Mouse (Mus musculus) v-Abl transformed pro-B cells (cell line): ENCODE measurements around the gene Rgs12.

ENCODE experiments used
- in situ Hi-C, 2 experiments: fragments of 400-800 bp; cut with MboI; formaldehyde crosslinking; loops; one replicate each; pipeline ENCODE4 v1.15.1; 2025; ENCODE audit not compliant: unreplicated experiment in 2 of 2

Rgs12 gene

GRCm38 (mm10) chr5:35058216-35058615 lies 109.0 kb downstream of the Rgs12 start:
- in situ Hi-C loops, result no loop called here

GRCm38 (mm10) chr5:35060098-35060497 lies 110.9 kb downstream of the Rgs12 start:
- in situ Hi-C loops, result no loop called here

GRCm38 (mm10) chr5:35069841-35070240 lies 120.6 kb downstream of the Rgs12 start:
- in situ Hi-C loops, result no loop called here

GRCm38 (mm10) chr5:35070314-35070713 lies 121.1 kb downstream of the Rgs12 start:
- in situ Hi-C loops, result no loop called here

- in situ Hi-C loops, result no loop called here
Observed at GRCm38 (mm10) chr5:35070953-35071352, 121.7 kb downstream of the Rgs12 start.

- in situ Hi-C loops, result no loop called here
Observed at GRCm38 (mm10) chr5:35071855-35072254, 122.6 kb downstream of the Rgs12 start.

- in situ Hi-C loops, result no loop called here
Observed at GRCm38 (mm10) chr5:35073235-35073634, 124.0 kb downstream of the Rgs12 start.

GRCm38 (mm10) chr5:35073992-35074391 lies 124.7 kb downstream of the Rgs12 start:
- in situ Hi-C loops, result no loop called here

- in situ Hi-C loops, result no loop called here
Observed at GRCm38 (mm10) chr5:35076369-35076768, 127.1 kb downstream of the Rgs12 start.

- in situ Hi-C loops, result no loop called here
Observed at GRCm38 (mm10) chr5:35079101-35079500, 129.9 kb downstream of the Rgs12 start.

- in situ Hi-C loops, result no loop called here
Observed at GRCm38 (mm10) chr5:35084913-35085312, 135.7 kb downstream of the Rgs12 start.

- in situ Hi-C loops, result no loop called here
Observed at GRCm38 (mm10) chr5:35088785-35089613, 139.8 kb downstream of the Rgs12 start.
